Mouse (Mus musculus): ENCODE measurements around the gene Gpm6b.

The Gpm6b gene

GRCm38 (mm10) chrX:166238831-166239460 is at the start of gene Gpm6b:
Gene Gpm6b, plus strand, starts transcription at chrX:166238911.
- DNase-seq (ENCODE audit: low spot score) = no peak

- DNase-seq (ENCODE audit: low spot score) = no peak
Measured at GRCm38 (mm10) chrX:166196327-166196726, 42.4 kb upstream of the Gpm6b start.

- DNase-seq (ENCODE audit: low spot score) = no peak
Measured at GRCm38 (mm10) chrX:166198266-166198665, 40.4 kb upstream of the Gpm6b start.

- no peak for DNase-seq (ENCODE audit: low spot score)
Measured at GRCm38 (mm10) chrX:166199812-166200211, 38.9 kb upstream of the Gpm6b start.

GRCm38 (mm10) chrX:166214576-166214975 is 24.1 kb upstream of the Gpm6b start:
- no peak for DNase-seq (ENCODE audit: low spot score)

- DNase-seq (ENCODE audit: low spot score) = no peak
Measured at GRCm38 (mm10) chrX:166216248-166216647, 22.5 kb upstream of the Gpm6b start.

GRCm38 (mm10) chrX:166216720-166217119 is 22.0 kb upstream of the Gpm6b start:
- no peak for DNase-seq (ENCODE audit: low spot score)

- no peak for DNase-seq (ENCODE audit: low spot score)
Measured at GRCm38 (mm10) chrX:166219331-166219730, 19.4 kb upstream of the Gpm6b start.

GRCm38 (mm10) chrX:166226856-166227255 is 11.9 kb upstream of the Gpm6b start:
- no peak for DNase-seq (ENCODE audit: low spot score)

- no peak for DNase-seq (ENCODE audit: low spot score)
Measured at GRCm38 (mm10) chrX:166229750-166230149, 9.0 kb upstream of the Gpm6b start.

GRCm38 (mm10) chrX:166230515-166231267 is 8.0 kb upstream of the Gpm6b start:
- no peak for DNase-seq (ENCODE audit: low spot score)

GRCm38 (mm10) chrX:166236131-166236530 is 2.6 kb upstream of the Gpm6b start:
- DNase-seq (ENCODE audit: low spot score) = peak; percentile 8

GRCm38 (mm10) chrX:166239520-166239919 is 809 bp downstream of the Gpm6b start:
- DNase-seq (ENCODE audit: low spot score) = no peak

- DNase-seq (ENCODE audit: low spot score) = no peak
Measured at GRCm38 (mm10) chrX:166240751-166241150, 2.0 kb downstream of the Gpm6b start.

GRCm38 (mm10) chrX:166243261-166243885 is 4.7 kb downstream of the Gpm6b start:
- no peak for DNase-seq (ENCODE audit: low spot score)

GRCm38 (mm10) chrX:166271489-166271888 is 32.8 kb downstream of the Gpm6b start:
- no peak for DNase-seq (ENCODE audit: low spot score)

- no peak for DNase-seq (ENCODE audit: low spot score)
Measured at GRCm38 (mm10) chrX:166272646-166273045, 33.9 kb downstream of the Gpm6b start.

- peak; percentile 2 for DNase-seq (ENCODE audit: low spot score)
Measured at GRCm38 (mm10) chrX:166279861-166280260, 41.1 kb downstream of the Gpm6b start.

- no peak for DNase-seq (ENCODE audit: low spot score)
Measured at GRCm38 (mm10) chrX:166286760-166287483, 48.2 kb downstream of the Gpm6b start.

- no peak for DNase-seq (ENCODE audit: low spot score)
Measured at GRCm38 (mm10) chrX:166291266-166291665, 52.6 kb downstream of the Gpm6b start.

- no peak for DNase-seq (ENCODE audit: low spot score)
Measured at GRCm38 (mm10) chrX:166293465-166293864, 54.8 kb downstream of the Gpm6b start.

GRCm38 (mm10) chrX:166302791-166303190 is 64.1 kb downstream of the Gpm6b start:
- DNase-seq (ENCODE audit: low spot score) = no peak

All from adipocyte (in vitro differentiated cells).